Mouse (Mus musculus): ENCODE measurements at regions not wholly inside any gene's neighbourhood (a gene's known extent, or its start where the extent isn't known, plus 50 kb on each side); places are given as distances from the start of the nearest gene placed in this dataset.
A peak's percentile ranks its signal among the peaks of the same experiment; 100 is the strongest.

DNA sequence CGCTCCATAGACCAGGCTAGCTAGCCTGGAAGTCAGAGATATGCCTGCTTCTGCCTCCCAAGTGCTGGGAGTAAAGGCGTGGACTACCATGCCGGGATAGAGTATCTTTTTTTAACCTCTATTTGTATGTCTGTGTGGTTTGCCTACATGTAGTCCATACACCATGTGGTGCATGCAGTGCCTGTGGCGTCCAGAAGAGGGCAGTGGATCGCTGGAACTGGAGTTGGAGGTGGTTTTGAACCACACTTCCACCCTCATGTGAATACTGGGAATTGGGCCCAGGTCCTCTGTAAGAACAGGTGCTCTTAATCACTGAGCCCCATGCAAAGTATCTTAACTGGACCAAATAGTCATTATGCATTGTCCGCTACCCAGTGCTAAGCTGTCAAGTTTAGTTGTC, 306.2 kb downstream of the H2al1j start:
- 0 out of 2 replicates have a peak, but pooled peaks have one; percentile 49 for ATAC-seq (replicated peaks; ENCODE audit: low FRiP score, poor library complexity, severe bottlenecking)

GRCm38 (mm10) chrX:11644484-11644883, 316.9 kb downstream of the H2al1j start:
- no peak for ATAC-seq (replicated peaks; ENCODE audit: low FRiP score, poor library complexity, severe bottlenecking)

GRCm38 (mm10) chrX:11646681-11647526, 319.3 kb downstream of the H2al1j start:
- no peak for ATAC-seq (replicated peaks; ENCODE audit: low FRiP score, poor library complexity, severe bottlenecking)

GRCm38 (mm10) chrX:11647527-11647836, 319.9 kb downstream of the H2al1j start:
- no peak for ATAC-seq (replicated peaks; ENCODE audit: low FRiP score, poor library complexity, severe bottlenecking)

DNA sequence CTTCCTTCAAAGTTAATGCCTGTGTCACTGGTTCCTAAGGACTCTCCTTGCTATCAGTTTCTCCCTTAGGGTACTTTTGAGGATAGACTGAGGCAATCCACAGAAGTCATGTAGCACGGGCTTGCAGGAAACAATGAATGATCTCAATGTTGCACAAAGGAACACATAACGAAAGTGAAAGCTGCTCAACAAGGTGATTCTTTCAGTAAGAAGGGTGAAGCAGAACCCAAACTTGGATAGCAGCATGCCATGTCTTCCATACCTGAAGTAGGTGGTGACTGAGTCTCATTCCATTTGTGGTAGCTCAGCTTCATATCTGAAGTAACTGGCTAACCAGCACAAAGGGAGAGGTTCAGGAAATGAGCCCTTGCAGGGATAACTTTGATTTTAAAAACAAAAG, 325.7 kb downstream of the H2al1j start:
- no peak for ATAC-seq (replicated peaks; ENCODE audit: low FRiP score, poor library complexity, severe bottlenecking)

GRCm38 (mm10) chrX:11654976-11655375, 327.4 kb downstream of the H2al1j start:
- ATAC-seq (replicated peaks; ENCODE audit: low FRiP score, poor library complexity, severe bottlenecking), result no peak

GRCm38 (mm10) chrX:11655466-11655865, 327.8 kb downstream of the H2al1j start:
- no peak for ATAC-seq (replicated peaks; ENCODE audit: low FRiP score, poor library complexity, severe bottlenecking)

- no peak for ATAC-seq (replicated peaks; ENCODE audit: low FRiP score, poor library complexity, severe bottlenecking)
Observed at GRCm38 (mm10) chrX:11657606-11658254, 330.1 kb downstream of the H2al1j start.

GRCm38 (mm10) chrX:11663187-11663829, 335.7 kb downstream of the H2al1j start:
- ATAC-seq (replicated peaks; ENCODE audit: low FRiP score, poor library complexity, severe bottlenecking), result no peak

DNA sequence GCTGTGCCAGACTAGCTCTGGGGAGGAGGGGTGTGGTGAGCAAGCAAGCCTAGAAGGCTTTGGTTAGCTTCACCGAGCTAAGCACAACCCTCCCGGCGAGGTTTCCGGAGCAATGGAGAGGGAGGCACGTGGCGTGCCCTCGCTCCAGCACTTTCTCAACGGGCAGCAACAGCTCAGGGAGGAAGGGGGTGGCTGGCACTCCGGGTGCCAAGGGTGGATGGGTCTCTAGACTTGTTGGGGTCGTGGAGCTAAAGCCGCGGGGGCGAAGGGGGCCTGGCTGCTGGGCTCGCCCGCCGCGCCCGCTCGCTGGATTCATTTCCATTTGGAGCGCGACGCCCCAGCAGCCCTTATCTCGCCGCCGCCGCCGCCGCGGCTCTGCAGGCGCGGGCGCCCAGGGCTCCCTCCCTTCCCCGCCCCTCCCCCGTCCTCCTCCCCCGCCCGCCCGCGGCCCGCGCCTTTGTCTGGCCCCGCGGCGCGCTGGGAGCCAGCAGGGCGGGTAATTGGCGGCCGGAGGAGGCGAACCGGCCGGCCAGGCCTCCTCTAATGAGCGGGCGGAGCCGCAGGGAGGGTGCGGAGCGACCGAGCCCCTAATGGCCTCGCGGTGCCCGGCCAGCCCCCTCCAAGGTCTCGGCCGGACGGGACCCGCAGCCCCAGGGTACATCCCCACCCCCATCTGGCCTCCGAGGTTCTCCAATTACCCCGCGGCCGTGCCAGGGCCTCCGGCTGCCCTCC, 336.9 kb downstream of the H2al1j start:
- peak; percentile 86 for ATAC-seq (replicated peaks; ENCODE audit: low FRiP score, poor library complexity, severe bottlenecking)

- 0 out of 2 replicates have a peak, but pooled peaks have one; percentile 21 for ATAC-seq (replicated peaks; ENCODE audit: low FRiP score, poor library complexity, severe bottlenecking)
Observed at GRCm38 (mm10) chrX:11665077-11665974, 337.7 kb downstream of the H2al1j start.

DNA sequence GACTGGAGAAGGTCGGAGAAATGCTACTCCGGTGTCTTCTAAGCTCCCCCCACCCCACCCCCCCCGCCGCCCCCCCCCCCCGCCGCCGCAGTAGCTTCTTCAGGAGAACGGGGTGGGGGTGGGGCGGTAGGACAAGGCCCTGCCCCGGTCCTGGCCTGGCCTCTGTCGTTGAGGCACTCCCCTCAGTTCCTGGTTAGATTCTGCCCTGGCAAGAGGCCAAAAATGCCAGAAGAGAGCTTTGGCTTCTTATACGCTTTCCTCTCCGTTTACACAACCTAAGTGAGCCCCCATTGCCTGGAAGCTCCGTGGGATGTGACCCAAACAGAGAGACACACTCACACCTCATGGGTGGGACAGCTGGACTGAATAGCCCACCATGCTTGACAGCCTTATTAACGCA, 338.9 kb downstream of the H2al1j start:
- ATAC-seq (replicated peaks; ENCODE audit: low FRiP score, poor library complexity, severe bottlenecking), result no peak

DNA sequence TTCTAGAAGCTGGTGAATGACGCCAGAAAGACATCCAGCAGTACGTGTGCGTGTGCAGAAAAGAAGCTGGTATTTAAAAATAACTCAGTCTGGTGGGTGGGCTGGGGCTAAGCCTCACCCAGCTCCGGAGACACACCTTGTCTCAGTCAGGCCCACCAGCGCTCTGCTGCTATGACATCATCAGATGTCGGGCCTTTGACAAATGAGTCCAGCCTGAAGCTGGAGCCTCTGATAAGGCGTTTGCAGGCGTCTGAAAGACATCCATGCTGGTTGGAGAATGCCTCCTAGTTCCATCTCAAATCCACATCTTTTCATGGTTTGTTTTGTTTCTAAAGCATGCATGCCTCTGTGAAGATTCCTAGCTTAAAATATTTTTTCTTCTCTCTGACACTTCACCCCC, 344.2 kb downstream of the H2al1j start:
- no peak for ATAC-seq (replicated peaks; ENCODE audit: low FRiP score, poor library complexity, severe bottlenecking)

DNA sequence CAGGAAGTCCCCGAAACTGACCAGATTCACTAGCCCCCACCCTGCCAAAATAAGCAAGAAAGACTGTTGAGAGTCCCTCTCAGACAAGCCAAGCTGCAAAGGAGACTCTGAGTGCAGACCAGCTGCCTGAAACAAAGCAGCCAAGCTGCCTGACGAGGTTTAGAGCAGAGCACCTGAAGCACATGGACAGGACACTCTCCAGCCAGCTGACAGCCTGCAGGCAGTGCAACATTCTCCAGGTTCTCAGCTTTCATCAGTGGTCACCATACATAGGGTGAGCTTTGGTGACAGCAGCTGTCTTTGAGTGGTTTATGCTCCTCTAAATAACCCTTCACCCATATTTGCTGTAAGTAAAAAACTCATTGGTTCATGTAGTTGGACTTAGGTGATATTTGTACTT, 350.5 kb downstream of the H2al1j start:
- ATAC-seq (replicated peaks; ENCODE audit: low FRiP score, poor library complexity, severe bottlenecking), result no peak

DNA sequence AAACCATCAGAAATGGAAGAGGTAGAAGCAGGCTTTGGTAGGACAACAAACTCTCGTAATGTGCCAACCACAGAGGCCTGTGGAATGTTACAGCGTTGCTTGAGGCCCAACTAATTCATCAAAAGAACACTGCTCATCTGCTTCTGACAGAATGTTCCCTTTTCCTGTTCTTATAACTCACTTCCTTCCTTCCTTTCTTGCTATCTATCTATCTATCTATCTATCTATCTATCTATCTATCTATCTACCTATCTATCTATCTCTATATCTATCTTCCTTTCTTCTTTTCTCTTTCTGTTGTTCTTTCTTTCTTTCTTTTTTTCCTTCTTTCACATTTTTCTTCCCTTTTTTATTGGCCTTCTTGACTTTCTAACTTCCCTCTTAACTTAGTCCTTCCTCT, 353.7 kb downstream of the H2al1j start:
- ATAC-seq (replicated peaks; ENCODE audit: low FRiP score, poor library complexity, severe bottlenecking), result no peak

GRCm38 (mm10) chrX:11689989-11690405, 362.4 kb downstream of the H2al1j start:
- no peak for ATAC-seq (replicated peaks; ENCODE audit: low FRiP score, poor library complexity, severe bottlenecking)

- no peak for ATAC-seq (replicated peaks; ENCODE audit: low FRiP score, poor library complexity, severe bottlenecking)
Observed at GRCm38 (mm10) chrX:11690446-11690845, 362.8 kb downstream of the H2al1j start.

- no peak for ATAC-seq (replicated peaks; ENCODE audit: low FRiP score, poor library complexity, severe bottlenecking)
Observed at GRCm38 (mm10) chrX:11691019-11691418, 363.4 kb downstream of the H2al1j start.

DNA sequence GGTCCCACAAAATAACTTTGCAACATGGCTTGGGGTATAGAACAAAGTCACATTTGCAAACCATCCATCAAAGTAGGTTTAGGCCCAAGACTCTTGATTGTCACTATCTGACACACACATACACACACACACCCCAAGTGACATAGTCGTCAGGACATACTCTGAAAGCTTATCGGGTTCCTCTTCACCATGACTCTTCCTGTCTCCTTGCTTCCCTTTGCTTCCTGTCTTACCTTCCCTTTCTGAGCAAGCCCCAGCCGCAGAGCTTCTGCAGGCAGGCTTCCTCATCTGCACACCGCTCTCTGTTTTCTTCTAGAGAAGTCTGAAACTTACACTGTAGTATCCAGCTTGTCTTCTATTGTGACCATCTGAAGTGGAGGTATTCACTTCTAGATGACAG, 368.9 kb downstream of the H2al1j start:
- ATAC-seq (replicated peaks; ENCODE audit: low FRiP score, poor library complexity, severe bottlenecking), result peak; percentile 83

All from erythroid progenitor cell, adult 5-6 weeks (primary cell).